In genomic region chr12:104617111-104617725, GRCm38 (mm10) we compare ENCODE assay signal across 8 mouse cellular contexts.
DNase-seq lines count a peak whose midpoint lies in the region; ATAC-seq and TF ChIP-seq lines count a peak whose summit lies in the region.

No protein-coding gene starts in this region.

- H3K4me3 ChIP-seq in lung, embryonic 14.5 days (ENCODE audit: low read depth, low read length): no peak overlapping the region; the same call in 1 of the 2 replicates
- H3K4me3 ChIP-seq in forebrain, embryonic 11.5 days (ENCODE audit: low read depth, low read length): peak overlapping the region; percentile 0; the same call in 1 of the 2 replicates
- H3K4me3 ChIP-seq in hindbrain, postnatal 0 days (ENCODE audit: low read length): peak overlapping the region; percentile 15
- peak overlapping the region; percentile 28 for H3K4me3 ChIP-seq in midbrain, embryonic 15.5 days

- peak overlapping the region; percentile 39 for H3K4me2 ChIP-seq in lung, embryonic 14.5 days
- H3K4me2 ChIP-seq in forebrain, embryonic 11.5 days (ENCODE audit: low read depth, low read length, severe bottlenecking): peak overlapping the region; percentile 16
- H3K4me2 ChIP-seq in hindbrain, postnatal 0 days (ENCODE audit: low read depth, low read length): peak overlapping the region; percentile 48
- H3K4me2 ChIP-seq in midbrain, embryonic 15.5 days: peak overlapping the region; percentile 48

- TF ChIP-seq CTCF in lung, embryonic 14.5 days (IDR thresholded peaks at IDR 0.05; ENCODE audit: low read depth): no peak
- TF ChIP-seq CTCF in hindbrain, postnatal 0 days (IDR thresholded peaks at IDR 0.05; ENCODE audit: low read depth): no peak

- 9% methylated on average over 17 of the region's 17 CpGs for WGBS in lung, embryonic 14.5 days
- WGBS in forebrain, embryonic 11.5 days: 8% methylated on average over 17 of the region's 17 CpGs
- 11% methylated on average over 17 of the region's 17 CpGs for WGBS in hindbrain, postnatal 0 days
- WGBS in midbrain, embryonic 15.5 days: 8% methylated on average over 17 of the region's 17 CpGs

- H3K27me3 ChIP-seq in lung, embryonic 14.5 days (ENCODE audit: insufficient read depth, low read length): no peaks in the 10 kb centered on the region
- H3K27me3 ChIP-seq in forebrain, embryonic 11.5 days (ENCODE audit: control insufficient read depth, insufficient read depth, low read length): no peaks in the 10 kb centered on the region
- H3K27me3 ChIP-seq in hindbrain, postnatal 0 days (ENCODE audit: insufficient read depth, low read length): no peaks in the 10 kb centered on the region
- no peaks in the 10 kb centered on the region for H3K27me3 ChIP-seq in midbrain, embryonic 15.5 days (replicated peaks)

- H3K27ac ChIP-seq in lung, embryonic 14.5 days (ENCODE audit: low read depth): no peak overlapping the region
- H3K27ac ChIP-seq in forebrain, embryonic 11.5 days (ENCODE audit: low read depth, low read length): no peak overlapping the region
- peak overlapping the region; percentile 76 for H3K27ac ChIP-seq in hindbrain, postnatal 0 days
- H3K27ac ChIP-seq in midbrain, embryonic 15.5 days: peak overlapping the region; percentile 86

- intact Hi-C loops in left cerebral cortex, postnatal 10 days (cut with DNase I): no loop called here

- no peaks in the 10 kb centered on the region for H3K4me1 ChIP-seq in lung, embryonic 14.5 days (ENCODE audit: insufficient read depth)
- H3K4me1 ChIP-seq in forebrain, embryonic 11.5 days (replicated peaks; ENCODE audit: control insufficient read depth, insufficient read depth, low read length): no peaks in the 10 kb centered on the region
- no peaks in the 10 kb centered on the region; the same call in 1 of the 2 replicates for H3K4me1 ChIP-seq in hindbrain, postnatal 0 days (ENCODE audit: insufficient read depth, low read length)
- H3K4me1 ChIP-seq in midbrain, embryonic 15.5 days: no peaks in the 10 kb centered on the region

- no peak overlapping the region for H3K9ac ChIP-seq in lung, embryonic 14.5 days
- H3K9ac ChIP-seq in forebrain, embryonic 11.5 days (ENCODE audit: low read length): peak overlapping the region; percentile 2; the same call in 1 of the 2 replicates
- 0 out of 2 replicates have a peak overlapping the region, but pooled peaks have one; percentile 28 for H3K9ac ChIP-seq in hindbrain, postnatal 0 days (replicated peaks; ENCODE audit: low read length)
- H3K9ac ChIP-seq in midbrain, embryonic 15.5 days: peak overlapping the region; percentile 21; the same call in 1 of the 2 replicates

- H3K36me3 ChIP-seq in lung, embryonic 14.5 days (ENCODE audit: insufficient read depth): no peaks in the 10 kb centered on the region
- H3K36me3 ChIP-seq in forebrain, embryonic 11.5 days (ENCODE audit: control insufficient read depth, insufficient read depth, low read length): no peaks in the 10 kb centered on the region
- H3K36me3 ChIP-seq in hindbrain, postnatal 0 days (ENCODE audit: insufficient read depth, low read length): no peaks in the 10 kb centered on the region
- no peaks in the 10 kb centered on the region for H3K36me3 ChIP-seq in midbrain, embryonic 15.5 days (replicated peaks)

- DNase-seq in lung, embryonic 14.5 days: peak; percentile 88
- DNase-seq in lung, postnatal 25 days (ENCODE audit: low spot score): no peak
- DNase-seq in forebrain, embryonic 11.5 days (ENCODE audit: low spot score): peak; percentile 90
- DNase-seq in hindbrain, postnatal 0 days (ENCODE audit: low spot score): peak; percentile 93
- DNase-seq in left cerebral cortex, postnatal 10 days (ENCODE audit: extremely low spot score in 1 of 2, low spot score in 2 of 2): peak; percentile 71 to 77
- peak; percentile 49 for DNase-seq in yolk sac, embryonic 10.5 days (ENCODE audit: low spot score)

- H3K9me3 ChIP-seq in lung, embryonic 14.5 days (ENCODE audit: low read depth, low read length): no peaks in the 10 kb centered on the region
- no peaks in the 10 kb centered on the region for H3K9me3 ChIP-seq in forebrain, embryonic 11.5 days (ENCODE audit: control insufficient read depth, low read length)
- H3K9me3 ChIP-seq in hindbrain, postnatal 0 days (ENCODE audit: low read length): no peaks in the 10 kb centered on the region
- H3K9me3 ChIP-seq in midbrain, embryonic 15.5 days: no peaks in the 10 kb centered on the region

- peak; percentile 90 for ATAC-seq in lung, embryonic 14.5 days (ENCODE audit: insufficient read depth)
- peak; percentile 90 for ATAC-seq in forebrain, embryonic 11.5 days (replicated peaks; ENCODE audit: low FRiP score)
- peak; percentile 91 for ATAC-seq in hindbrain, postnatal 0 days
- ATAC-seq in midbrain, embryonic 15.5 days (replicated peaks): peak; percentile 96
- no peak for ATAC-seq in erythroid progenitor cell, adult 5-6 weeks (replicated peaks; ENCODE audit: low FRiP score, poor library complexity, severe bottlenecking)

Comparison
In these comparisons a context has a peak if more than half of its experiments do, and no peak if none do; other contexts are left out.
1. H3K27ac ChIP-seq: peak in hindbrain, postnatal 0 days (single experiment) and midbrain, embryonic 15.5 days (single experiment); none in lung, embryonic 14.5 days (single experiment) and forebrain, embryonic 11.5 days (single experiment).
2. Peak in every context shown above with its lines, with median percentiles within 50 percentile points of each other: H3K4me2 ChIP-seq.